Mouse (Mus musculus) intestine, embryonic 15.5 days (tissue): Measurements from ENCODE around the gene Dda1. TPM values are rescaled to one million over a fixed set of nuclear protein-coding genes. Genes with fewer than 3 reads are reported as not detected.
"Not testable (repeated sequence)": the region's sequence is repeated elsewhere in the genome, so short reads cannot be mapped to it uniquely, and the experiment has no call there.

Source experiments
- ATAC-seq: fragments of 200-750 bp; cut with Nextera tagmentation; 2 replicates; pipeline ENCODE4 v1.8.0; 2017; ENCODE audit warnings: moderate TSS enrichment, moderate library complexity
- H3K27ac ChIP-seq: fragments of 300-500 bp; sonication (generic); 2 replicates; pipeline ENCODE4 v1.5.1; 2015; ENCODE audit warnings: mild to moderate bottlenecking, inconsistent platforms
- H3K27me3 ChIP-seq: fragments of 300-500 bp; sonication (generic); replicated peaks from 2 replicates; pipeline ENCODE4 v1.6.1; 2015; ENCODE audit warnings: inconsistent platforms
- H3K36me3 ChIP-seq: fragments of 300-500 bp; sonication (generic); 2 replicates; pipeline ENCODE4 v1.6.1; 2015; ENCODE audit warnings: inconsistent platforms
- H3K4me1 ChIP-seq: fragments of 300-500 bp; sonication (generic); replicated peaks from 2 replicates; pipeline ENCODE4 v1.6.1; 2015; ENCODE audit warnings: inconsistent platforms
- H3K4me2 ChIP-seq: fragments of 300-500 bp; sonication (generic); replicated peaks from 2 replicates; pipeline ENCODE4 v1.6.1; 2015; ENCODE audit warnings: mild to moderate bottlenecking, inconsistent platforms
- H3K4me3 ChIP-seq: fragments of 300-500 bp; sonication (generic); replicated peaks from 2 replicates; pipeline ENCODE4 v1.5.1; 2015; ENCODE audit warnings: inconsistent platforms
- H3K9ac ChIP-seq: fragments of 300-500 bp; sonication (generic); 2 replicates; pipeline ENCODE4 v1.6.1; 2015; ENCODE audit warnings: inconsistent platforms
- H3K9me3 ChIP-seq: fragments of 300-500 bp; sonication (generic); 2 replicates; pipeline ENCODE4 v1.6.1; 2016; ENCODE audit warnings: inconsistent platforms
- WGBS: fragments of 180-500 bp; shearing (Covaris S2); methylation state at CpG from one replicate; pipeline ENCODE4 v1.1.7; 2015; 5-methylcytosine and 5-hydroxymethylcytosine counted together
- polyA plus RNA-seq: library from polyadenylated mRNA; unstranded; fragments of >200 nt; fragmentation: Nextera tagmentation; extraction: Ambion mirVana; gene quantifications from 2 replicates; pipeline ENCODE4 v1.2.1, GENCODE M21; 2015

The Dda1 gene
- 90.2 and 91.3 TPM in 2 replicates for polyA plus RNA-seq

GRCm38 (mm10) chr8:71468916-71469315, at the start of gene Dda1:
Gene Dda1 (plus strand): TSS chr8:71469199.
- Histone ChIP-seq H3K4me3 (peak within 1 kb of the TSS; percentile 69), H3K4me1 (peaks cover 23% of the 10 kb centered on the region), H3K4me2 (peak within 1 kb of the TSS; percentile 80), H3K36me3 (peaks cover 22% of the 10 kb centered on the region), H3K27me3 (no peaks in the 10 kb centered on the region), H3K9me3 (no peaks in the 10 kb centered on the region), H3K9ac (peak within 1 kb of the TSS; percentile 65), H3K27ac (no peak within 1 kb of the TSS)
- under 1% methylated on average over 42 of the region's 52 CpGs for WGBS
- ATAC-seq: peak; percentile 90

GRCm38 (mm10) chr8:71422121-71422520, 46.9 kb upstream of the Dda1 start:
- no peak overlapping the region for H3K4me2 ChIP-seq
- H3K36me3 ChIP-seq: no peaks in the 10 kb centered on the region
- no peak overlapping the region for H3K27ac ChIP-seq
- H3K9ac ChIP-seq: no peak overlapping the region
- no peaks in the 10 kb centered on the region for H3K4me1 ChIP-seq
- ATAC-seq: no peak
- H3K27me3 ChIP-seq: no peaks in the 10 kb centered on the region
- H3K9me3 ChIP-seq: no peaks in the 10 kb centered on the region
- no peak overlapping the region for H3K4me3 ChIP-seq

- not testable (repeated sequence) for H3K9me3 ChIP-seq, H3K9ac ChIP-seq, H3K27ac ChIP-seq, H3K4me2 ChIP-seq, ATAC-seq, H3K4me1 ChIP-seq, H3K27me3 ChIP-seq, H3K4me3 ChIP-seq, H3K36me3 ChIP-seq
- WGBS: 83% methylated on average over 1 of the region's 1 CpGs
Observed at GRCm38 (mm10) chr8:71432935-71433334, 36.1 kb upstream of the Dda1 start.

- no peak for ATAC-seq
- 49% methylated on average over 3 of the region's 3 CpGs for WGBS
Observed at GRCm38 (mm10) chr8:71437041-71437440, 32.0 kb upstream of the Dda1 start.

GRCm38 (mm10) chr8:71441404-71441803, 27.6 kb upstream of the Dda1 start:
- Histone ChIP-seq H3K36me3 (no peaks in the 10 kb centered on the region), H3K4me1 (no peaks in the 10 kb centered on the region), H3K9ac (no peak overlapping the region), H3K27ac (no peak overlapping the region), H3K4me3 (no peak overlapping the region), H3K9me3 (no peaks in the 10 kb centered on the region), H3K27me3 (no peaks in the 10 kb centered on the region), H3K4me2 (no peak overlapping the region)
- ATAC-seq: no peak; the same call in 1 of the 2 replicates
- WGBS: under 1% methylated on average over 7 of the region's 7 CpGs

More at GRCm38 (mm10) chr8:71437041-71437440, 32.0 kb upstream of the Dda1 start:
- Histone ChIP-seq H3K4me3 (no peak overlapping the region), H3K27ac (no peak overlapping the region), H3K27me3 (no peaks in the 10 kb centered on the region), H3K4me2 (no peak overlapping the region), H3K36me3 (no peaks in the 10 kb centered on the region), H3K9ac (no peak overlapping the region), H3K4me1 (no peaks in the 10 kb centered on the region), H3K9me3 (no peaks in the 10 kb centered on the region)

GRCm38 (mm10) chr8:71445096-71445495, 23.9 kb upstream of the Dda1 start:
- H3K4me2 ChIP-seq: no peak overlapping the region
- H3K36me3 ChIP-seq: no peaks in the 10 kb centered on the region
- H3K9me3 ChIP-seq: no peaks in the 10 kb centered on the region
- H3K4me3 ChIP-seq: no peak overlapping the region
- no peaks in the 10 kb centered on the region for H3K27me3 ChIP-seq
- no peak overlapping the region for H3K27ac ChIP-seq
- H3K9ac ChIP-seq: no peak overlapping the region
- no peaks in the 10 kb centered on the region for H3K4me1 ChIP-seq
- no peak for ATAC-seq
- 84% methylated on average over 7 of the region's 7 CpGs for WGBS

GRCm38 (mm10) chr8:71451337-71451736, 17.7 kb upstream of the Dda1 start:
- no peak overlapping the region for H3K9ac ChIP-seq
- no peak for ATAC-seq
- H3K36me3 ChIP-seq: no peaks in the 10 kb centered on the region
- H3K27ac ChIP-seq: no peak overlapping the region
- H3K4me2 ChIP-seq: no peak overlapping the region
- 66% methylated on average over 4 of the region's 4 CpGs for WGBS
- no peaks in the 10 kb centered on the region for H3K4me1 ChIP-seq
- no peak overlapping the region for H3K4me3 ChIP-seq
- no peaks in the 10 kb centered on the region for H3K27me3 ChIP-seq
- no peaks in the 10 kb centered on the region for H3K9me3 ChIP-seq

GRCm38 (mm10) chr8:71451777-71452176, 17.2 kb upstream of the Dda1 start:
- no peak overlapping the region for H3K4me2 ChIP-seq
- no peaks in the 10 kb centered on the region for H3K9me3 ChIP-seq
- H3K9ac ChIP-seq: no peak overlapping the region
- H3K27me3 ChIP-seq: no peaks in the 10 kb centered on the region
- H3K4me1 ChIP-seq: no peaks in the 10 kb centered on the region
- no peaks in the 10 kb centered on the region for H3K36me3 ChIP-seq
- no peak overlapping the region for H3K27ac ChIP-seq
- no peak overlapping the region for H3K4me3 ChIP-seq
- WGBS: 36% methylated on average over 11 of the region's 11 CpGs
- ATAC-seq: peak; percentile 34; the same call in 1 of the 2 replicates

GRCm38 (mm10) chr8:71452669-71453068, 16.3 kb upstream of the Dda1 start:
- no peak overlapping the region for H3K27ac ChIP-seq
- H3K9me3 ChIP-seq: no peaks in the 10 kb centered on the region
- no peaks in the 10 kb centered on the region for H3K36me3 ChIP-seq
- no peak for ATAC-seq
- WGBS: 70% methylated on average over 2 of the region's 2 CpGs
- H3K4me3 ChIP-seq: no peak overlapping the region
- no peak overlapping the region for H3K4me2 ChIP-seq
- H3K4me1 ChIP-seq: no peaks in the 10 kb centered on the region
- no peak overlapping the region for H3K9ac ChIP-seq
- H3K27me3 ChIP-seq: no peaks in the 10 kb centered on the region

GRCm38 (mm10) chr8:71454668-71455067, 14.3 kb upstream of the Dda1 start:
- no peak for ATAC-seq
- Histone ChIP-seq H3K27ac (no peak overlapping the region), H3K27me3 (no peaks in the 10 kb centered on the region), H3K4me1 (no peaks in the 10 kb centered on the region), H3K4me3 (no peak overlapping the region), H3K36me3 (peaks cover 5% of the 10 kb centered on the region; the same call in 1 of the 2 replicates), H3K9ac (no peak overlapping the region), H3K9me3 (no peaks in the 10 kb centered on the region), H3K4me2 (no peak overlapping the region)
- WGBS: 79% methylated on average over 8 of the region's 8 CpGs

- peak; percentile 54 for ATAC-seq
- Histone ChIP-seq H3K4me2 (no peak overlapping the region), H3K9me3 (no peaks in the 10 kb centered on the region), H3K9ac (no peak overlapping the region), H3K36me3 (peaks cover 14% of the 10 kb centered on the region), H3K4me3 (no peak overlapping the region), H3K27me3 (no peaks in the 10 kb centered on the region), H3K4me1 (no peaks in the 10 kb centered on the region), H3K27ac (no peak overlapping the region)
- WGBS: 48% methylated on average over 22 of the region's 22 CpGs
Observed at GRCm38 (mm10) chr8:71456906-71457305, 12.1 kb upstream of the Dda1 start.

- 85% methylated on average over 20 of the region's 20 CpGs for WGBS
- Histone ChIP-seq H3K4me1 (peaks cover 6% of the 10 kb centered on the region; the same call in 1 of the 2 replicates), H3K9me3 (no peaks in the 10 kb centered on the region), H3K4me2 (no peak overlapping the region), H3K27ac (no peak overlapping the region), H3K36me3 (peaks cover 14% of the 10 kb centered on the region), H3K4me3 (no peak overlapping the region), H3K9ac (no peak overlapping the region), H3K27me3 (no peaks in the 10 kb centered on the region)
- ATAC-seq: no peak
Observed at GRCm38 (mm10) chr8:71457659-71458270, 11.2 kb upstream of the Dda1 start.

- no peaks in the 10 kb centered on the region for H3K27me3 ChIP-seq
- H3K4me2 ChIP-seq: no peak overlapping the region
- H3K4me1 ChIP-seq: peaks cover 21% of the 10 kb centered on the region
- ATAC-seq: no peak
- H3K9me3 ChIP-seq: no peaks in the 10 kb centered on the region
- 93% methylated on average over 6 of the region's 6 CpGs for WGBS
- no peak overlapping the region for H3K4me3 ChIP-seq
- H3K27ac ChIP-seq: no peak overlapping the region
- H3K9ac ChIP-seq: no peak overlapping the region
- peaks cover 14% of the 10 kb centered on the region for H3K36me3 ChIP-seq
Observed at GRCm38 (mm10) chr8:71460716-71461115, 8.3 kb upstream of the Dda1 start.
